Mouse (Mus musculus): ENCODE data around the gene Gm17581. TPM values are rescaled to one million over a fixed set of nuclear protein-coding genes. Genes with fewer than 3 reads are reported as not detected.

The Gm17581 gene
- polyA plus RNA-seq, 1 experiment from 2014 or later = not detected

- H3K4me3 ChIP-seq (replicated peaks) = no peak overlapping the region
- no peaks in the 10 kb centered on the region for H3K36me3 ChIP-seq
- WGBS = 63% methylated on average over 5 of the region's 5 CpGs
- H3K27me3 ChIP-seq = no peaks in the 10 kb centered on the region
- no peak overlapping the region for H3K27ac ChIP-seq
- ATAC-seq (replicated peaks; ENCODE audit: low FRiP score) = no peak
- peaks cover 6% of the 10 kb centered on the region; the same call in 1 of the 2 replicates for H3K4me1 ChIP-seq
- no peak overlapping the region for H3K9ac ChIP-seq
- H3K9me3 ChIP-seq (replicated peaks) = no peaks in the 10 kb centered on the region
- no peak overlapping the region for H3K4me2 ChIP-seq
Observed at GRCm38 (mm10) chr2:155735080-155735479, 586 bp downstream of the Gm17581 start.

GRCm38 (mm10) chr2:155729158-155729645 is 6.5 kb downstream of the Gm17581 start, which contains the start of gene Edem2:
Edem2 (minus strand) TSS chr2:155729475.
- Histone ChIP-seq H3K4me2 (peak within 1 kb of the TSS; percentile 78), H3K36me3 (peaks cover 10% of the 10 kb centered on the region; the same call in 1 of the 2 replicates), H3K9ac (peak within 1 kb of the TSS; percentile 79), H3K9me3 (replicated peaks) (no peaks in the 10 kb centered on the region), H3K27me3 (no peaks in the 10 kb centered on the region), H3K4me1 (peaks cover 18% of the 10 kb centered on the region), H3K27ac (no peak within 1 kb of the TSS), H3K4me3 (replicated peaks) (peak within 1 kb of the TSS; percentile 95)
- WGBS = under 1% methylated on average over 33 of the region's 33 CpGs
- peak; percentile 95 for ATAC-seq (replicated peaks; ENCODE audit: low FRiP score)

DNA sequence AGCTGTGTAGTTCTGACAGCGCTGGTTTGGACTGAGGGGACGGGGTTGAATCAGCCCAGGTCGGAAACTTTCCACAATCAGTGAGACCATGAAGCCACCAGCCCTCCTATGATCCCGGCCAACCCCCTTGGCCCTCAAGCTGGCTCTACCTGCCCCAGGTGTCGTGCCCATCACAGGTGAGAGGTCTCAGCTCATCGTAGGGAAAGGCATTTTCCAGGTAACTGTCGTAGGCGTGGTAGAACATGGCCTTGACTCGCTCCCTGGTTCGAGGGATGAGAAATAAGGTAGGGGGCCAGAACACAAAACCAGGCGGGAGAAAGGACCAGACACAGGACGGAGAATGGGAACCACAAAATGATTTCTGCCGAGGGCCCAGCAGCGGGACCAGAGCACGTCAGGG is 6.9 kb downstream of the Gm17581 start:
- Histone ChIP-seq H3K9me3 (replicated peaks) (no peaks in the 10 kb centered on the region), H3K36me3 (peaks cover 10% of the 10 kb centered on the region; the same call in 1 of the 2 replicates), H3K4me1 (peaks cover 18% of the 10 kb centered on the region), H3K4me3 (replicated peaks) (peak overlapping the region; percentile 95), H3K9ac (peak overlapping the region; percentile 79), H3K4me2 (peak overlapping the region; percentile 78), H3K27ac (no peak overlapping the region), H3K27me3 (no peaks in the 10 kb centered on the region)
- WGBS = 6% methylated on average over 15 of the region's 15 CpGs
- ATAC-seq (replicated peaks; ENCODE audit: low FRiP score) = peak; percentile 10; the same call in 1 of the 2 replicates

- H3K4me3 ChIP-seq (replicated peaks) = peak overlapping the region; percentile 95; the same call in 1 of the 2 replicates
Observed at GRCm38 (mm10) chr2:155727764-155728395, 7.8 kb downstream of the Gm17581 start.

GRCm38 (mm10) chr2:155726302-155726701 is 9.4 kb downstream of the Gm17581 start:
- ATAC-seq (replicated peaks; ENCODE audit: low FRiP score) = no peak

More at GRCm38 (mm10) chr2:155727764-155728395, 7.8 kb downstream of the Gm17581 start:
- WGBS = 57% methylated on average over 7 of the region's 7 CpGs
- Histone ChIP-seq H3K36me3 (peaks cover 10% of the 10 kb centered on the region; the same call in 1 of the 2 replicates), H3K9ac (no peak overlapping the region), H3K4me1 (peaks cover 18% of the 10 kb centered on the region), H3K4me2 (peak overlapping the region; percentile 78), H3K27me3 (no peaks in the 10 kb centered on the region), H3K9me3 (replicated peaks) (no peaks in the 10 kb centered on the region), H3K27ac (no peak overlapping the region)
- ATAC-seq (replicated peaks; ENCODE audit: low FRiP score) = no peak

DNA sequence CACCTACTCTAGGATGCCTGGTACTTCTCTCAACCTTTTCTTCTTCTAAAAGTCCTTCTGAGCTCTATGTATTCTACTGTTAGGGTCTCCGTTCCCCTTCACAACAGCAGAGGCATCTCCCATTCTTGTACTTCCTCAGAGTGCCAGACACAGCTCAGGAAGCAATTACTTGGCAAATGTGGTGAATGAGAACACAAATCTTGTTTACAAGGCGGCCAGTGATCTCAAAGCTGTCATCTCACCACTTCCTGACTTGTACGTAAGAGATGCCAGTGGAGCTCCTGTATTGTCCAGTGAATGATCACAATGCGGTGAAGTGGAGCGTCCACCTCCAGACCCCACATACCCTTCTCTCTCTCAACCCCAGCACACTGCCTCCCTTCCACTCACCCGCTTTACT is 11.1 kb downstream of the Gm17581 start:
- ATAC-seq (replicated peaks; ENCODE audit: low FRiP score) = no peak
- H3K9me3 ChIP-seq (replicated peaks) = no peaks in the 10 kb centered on the region
- H3K9ac ChIP-seq = no peak overlapping the region
- no peak overlapping the region for H3K4me3 ChIP-seq (replicated peaks)
- H3K36me3 ChIP-seq = peaks cover 20% of the 10 kb centered on the region
- 74% methylated on average over 6 of the region's 6 CpGs for WGBS
- H3K4me2 ChIP-seq = no peak overlapping the region
- H3K27me3 ChIP-seq = no peaks in the 10 kb centered on the region
- peaks cover 15% of the 10 kb centered on the region for H3K4me1 ChIP-seq
- no peak overlapping the region for H3K27ac ChIP-seq

More at GRCm38 (mm10) chr2:155726302-155726701, 9.4 kb downstream of the Gm17581 start:
- H3K9ac ChIP-seq = no peak overlapping the region
- no peaks in the 10 kb centered on the region for H3K27me3 ChIP-seq
- H3K36me3 ChIP-seq = peaks cover 19% of the 10 kb centered on the region
- WGBS = 85% methylated on average over 7 of the region's 7 CpGs
- H3K9me3 ChIP-seq (replicated peaks) = no peaks in the 10 kb centered on the region
- H3K4me1 ChIP-seq = peaks cover 18% of the 10 kb centered on the region
- H3K4me3 ChIP-seq (replicated peaks) = no peak overlapping the region
- H3K4me2 ChIP-seq = no peak overlapping the region
- H3K27ac ChIP-seq = no peak overlapping the region

- Histone ChIP-seq H3K27me3 (no peaks in the 10 kb centered on the region), H3K27ac (no peak overlapping the region), H3K9ac (no peak overlapping the region), H3K9me3 (replicated peaks) (no peaks in the 10 kb centered on the region), H3K36me3 (peaks cover 23% of the 10 kb centered on the region), H3K4me1 (peaks cover 13% of the 10 kb centered on the region), H3K4me2 (no peak overlapping the region), H3K4me3 (replicated peaks) (no peak overlapping the region)
- 70% methylated on average over 5 of the region's 5 CpGs for WGBS
- ATAC-seq (replicated peaks; ENCODE audit: low FRiP score) = no peak
Observed at GRCm38 (mm10) chr2:155724036-155724435, 11.6 kb downstream of the Gm17581 start.

DNA sequence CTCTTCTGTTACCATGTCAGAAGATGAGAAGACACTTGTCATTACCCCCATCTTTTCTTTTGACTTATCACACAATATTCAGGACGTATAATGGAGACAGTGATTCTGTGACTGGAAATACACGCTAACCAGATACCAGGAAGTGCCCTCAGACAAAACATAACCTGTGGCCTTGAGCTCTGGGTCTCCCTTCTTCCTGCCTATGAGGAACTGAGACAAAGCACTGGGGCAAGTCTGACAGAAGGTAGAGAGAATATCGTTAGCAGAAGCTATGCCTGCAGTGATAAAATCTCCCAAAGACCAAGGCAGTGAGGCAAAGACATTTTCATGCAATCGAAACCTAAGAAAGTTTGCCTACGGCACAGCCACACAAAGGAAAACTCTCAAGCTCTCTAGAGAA is 15.1 kb downstream of the Gm17581 start:
- WGBS = 77% methylated on average over 5 of the region's 5 CpGs
- H3K4me3 ChIP-seq (replicated peaks) = no peak overlapping the region
- no peaks in the 10 kb centered on the region for H3K27me3 ChIP-seq
- H3K4me2 ChIP-seq = no peak overlapping the region
- no peak overlapping the region for H3K27ac ChIP-seq
- ATAC-seq (replicated peaks; ENCODE audit: low FRiP score) = no peak
- peaks cover 42% of the 10 kb centered on the region for H3K36me3 ChIP-seq
- no peak overlapping the region for H3K9ac ChIP-seq
- no peaks in the 10 kb centered on the region for H3K9me3 ChIP-seq (replicated peaks)
- H3K4me1 ChIP-seq = no peaks in the 10 kb centered on the region

GRCm38 (mm10) chr2:155717082-155717990 is 18.3 kb downstream of the Gm17581 start:
- no peak for ATAC-seq (replicated peaks; ENCODE audit: low FRiP score)
- WGBS = 83% methylated on average over 12 of the region's 12 CpGs
- Histone ChIP-seq H3K4me2 (no peak overlapping the region), H3K4me3 (replicated peaks) (no peak overlapping the region), H3K9ac (no peak overlapping the region), H3K4me1 (no peaks in the 10 kb centered on the region), H3K27ac (no peak overlapping the region), H3K9me3 (replicated peaks) (no peaks in the 10 kb centered on the region), H3K27me3 (no peaks in the 10 kb centered on the region), H3K36me3 (peaks cover 49% of the 10 kb centered on the region)

DNA sequence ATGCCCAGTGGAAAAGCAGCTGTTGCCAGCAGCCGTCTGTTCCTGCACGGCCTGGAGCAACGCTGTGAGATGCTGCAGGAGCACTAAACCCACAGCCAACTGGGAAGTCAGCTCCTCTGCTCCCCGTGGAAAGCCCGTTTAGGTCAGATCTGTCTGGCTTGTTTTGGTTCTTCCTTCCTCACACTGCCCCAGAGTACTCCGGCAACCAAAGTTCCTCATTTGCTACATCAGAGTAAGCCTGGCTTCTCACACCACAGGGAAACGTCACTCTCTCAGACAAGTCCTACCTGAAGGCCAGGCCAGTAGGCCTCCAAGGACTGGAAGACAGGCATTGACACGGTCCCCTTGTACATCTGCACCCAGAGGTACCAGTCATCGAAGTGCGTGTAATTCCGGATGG is 25.1 kb downstream of the Gm17581 start:
- H3K36me3 ChIP-seq = peaks cover 63% of the 10 kb centered on the region
- 89% methylated on average over 11 of the region's 11 CpGs for WGBS
- no peak for ATAC-seq (replicated peaks; ENCODE audit: low FRiP score)
- no peak overlapping the region for H3K27ac ChIP-seq
- no peaks in the 10 kb centered on the region for H3K27me3 ChIP-seq
- no peaks in the 10 kb centered on the region for H3K9me3 ChIP-seq (replicated peaks)
- H3K4me1 ChIP-seq = no peaks in the 10 kb centered on the region
- H3K9ac ChIP-seq = no peak overlapping the region
- H3K4me2 ChIP-seq = no peak overlapping the region
- H3K4me3 ChIP-seq (replicated peaks) = no peak overlapping the region

GRCm38 (mm10) chr2:155707251-155707650 is 28.4 kb downstream of the Gm17581 start:
- no peak overlapping the region for H3K4me3 ChIP-seq (replicated peaks)
- H3K4me2 ChIP-seq = no peak overlapping the region
- 78% methylated on average over 4 of the region's 4 CpGs for WGBS
- H3K4me1 ChIP-seq = no peaks in the 10 kb centered on the region
- no peak overlapping the region for H3K27ac ChIP-seq
- no peak for ATAC-seq (replicated peaks; ENCODE audit: low FRiP score)
- peaks cover 63% of the 10 kb centered on the region for H3K36me3 ChIP-seq
- no peak overlapping the region for H3K9ac ChIP-seq
- no peaks in the 10 kb centered on the region for H3K9me3 ChIP-seq (replicated peaks)
- H3K27me3 ChIP-seq = no peaks in the 10 kb centered on the region

GRCm38 (mm10) chr2:155703630-155704029 is 32.0 kb downstream of the Gm17581 start:
- 77% methylated on average over 4 of the region's 4 CpGs for WGBS

More at GRCm38 (mm10) chr2:155703630-155704029, 32.0 kb downstream of the Gm17581 start:
- H3K4me1 ChIP-seq = no peaks in the 10 kb centered on the region
- peaks cover 47% of the 10 kb centered on the region for H3K36me3 ChIP-seq
- no peak overlapping the region for H3K4me3 ChIP-seq (replicated peaks)
- no peaks in the 10 kb centered on the region for H3K9me3 ChIP-seq (replicated peaks)
- no peak overlapping the region for H3K9ac ChIP-seq
- no peak for ATAC-seq (replicated peaks; ENCODE audit: low FRiP score)
- H3K27me3 ChIP-seq = no peaks in the 10 kb centered on the region
- H3K4me2 ChIP-seq = no peak overlapping the region
- no peak overlapping the region for H3K27ac ChIP-seq
